ENCODE assay signal across 8 mouse cellular contexts in genomic region chr7:127471646-127472010, GRCm38 (mm10). TPM values are rescaled to one million over a fixed set of nuclear protein-coding genes. Genes with fewer than 3 reads are reported as not detected.
DNase-seq lines count a peak whose midpoint lies in the region; ATAC-seq and TF ChIP-seq lines count a peak whose summit lies in the region.

No protein-coding gene starts in this region.

- H3K27me3 ChIP-seq in embryonic facial prominence, embryonic 15.5 days: no peaks in the 10 kb centered on the region
- H3K27me3 ChIP-seq in intestine, embryonic 16.5 days (replicated peaks; ENCODE audit: control insufficient read depth, insufficient read depth, low read length): no peaks in the 10 kb centered on the region
- no peaks in the 10 kb centered on the region for H3K27me3 ChIP-seq in midbrain, embryonic 14.5 days (ENCODE audit: control insufficient read depth, insufficient read depth, low read length)
- no peaks in the 10 kb centered on the region for H3K27me3 ChIP-seq in thymus, adult 2 months (ENCODE audit: control insufficient read depth, insufficient read depth, low read length)

- H3K36me3 ChIP-seq in embryonic facial prominence, embryonic 15.5 days: peaks cover 50% of the 10 kb centered on the region
- peaks cover 29% of the 10 kb centered on the region for H3K36me3 ChIP-seq in intestine, embryonic 16.5 days (ENCODE audit: control insufficient read depth, insufficient read depth, low read length)
- H3K36me3 ChIP-seq in midbrain, embryonic 14.5 days (ENCODE audit: control insufficient read depth, insufficient read depth, low read length): peaks cover 41% of the 10 kb centered on the region
- peaks cover 32% of the 10 kb centered on the region for H3K36me3 ChIP-seq in thymus, adult 2 months (ENCODE audit: control insufficient read depth, insufficient read depth, low read length)

- peak overlapping the region; percentile 81 for H3K9ac ChIP-seq in embryonic facial prominence, embryonic 15.5 days
- peak overlapping the region; percentile 95 for H3K9ac ChIP-seq in intestine, embryonic 16.5 days (ENCODE audit: low read depth, low read length)
- H3K9ac ChIP-seq in midbrain, embryonic 14.5 days (replicated peaks; ENCODE audit: low read length): peak overlapping the region; percentile 88

- H3K4me2 ChIP-seq in embryonic facial prominence, embryonic 15.5 days (replicated peaks): peak overlapping the region; percentile 78
- H3K4me2 ChIP-seq in intestine, embryonic 16.5 days (ENCODE audit: low read depth, low read length): peak overlapping the region; percentile 89
- H3K4me2 ChIP-seq in midbrain, embryonic 14.5 days (ENCODE audit: low read length): peak overlapping the region; percentile 83

- TF ChIP-seq CTCF in left cerebral cortex, adult 2 months (IDR thresholded peaks at IDR 0.05): no peak; the same call in none of the 2 replicates
- no peak; the same call in 1 of the 2 replicates for TF ChIP-seq CTCF in thymus, adult 2 months (IDR thresholded peaks at IDR 0.05; ENCODE audit: borderline replicate concordance, control insufficient read depth, extremely low read depth, insufficient read depth, low read length, poor library complexity)

- H3K9me3 ChIP-seq in embryonic facial prominence, embryonic 15.5 days (replicated peaks): no peaks in the 10 kb centered on the region
- H3K9me3 ChIP-seq in intestine, embryonic 16.5 days (ENCODE audit: control insufficient read depth, low read length): peaks cover 3% of the 10 kb centered on the region; the same call in 1 of the 2 replicates
- no peaks in the 10 kb centered on the region for H3K9me3 ChIP-seq in midbrain, embryonic 14.5 days (ENCODE audit: control insufficient read depth, low read length)

- no peak for DNase-seq in left cerebral cortex, adult 2 months (ENCODE audit: extremely low spot score in 1 of 2, low spot score in 2 of 2)
- no peak for DNase-seq in left cerebral cortex, adult 11 months (ENCODE audit: low spot score)
- DNase-seq in adrenal gland, adult 8-10 months: peak; percentile 59
- no peak for DNase-seq in midbrain, embryonic 14.5 days
- peak; percentile 59 for DNase-seq in thymus, adult 2 months
- DNase-seq in left cerebral cortex, postnatal 36 days (ENCODE audit: low spot score in 2 of 2): no peak

- under 1% methylated on average over 25 of the region's 25 CpGs for WGBS in embryonic facial prominence, embryonic 15.5 days
- WGBS in intestine, embryonic 16.5 days: 0% methylated on average over 19 of the region's 25 CpGs
- under 1% methylated on average over 25 of the region's 25 CpGs for WGBS in midbrain, embryonic 14.5 days
- WGBS in thymus, adult 2 months: under 1% methylated on average over 25 of the region's 25 CpGs

- peak overlapping the region; percentile 81 for H3K4me3 ChIP-seq in left cerebral cortex, adult 2 months
- peak overlapping the region; percentile 63 for H3K4me3 ChIP-seq in embryonic facial prominence, embryonic 15.5 days (replicated peaks)
- peak overlapping the region; percentile 82 for H3K4me3 ChIP-seq in intestine, embryonic 16.5 days (ENCODE audit: low read length)
- peak overlapping the region; percentile 67 for H3K4me3 ChIP-seq in midbrain, embryonic 14.5 days (replicated peaks; ENCODE audit: low read depth, low read length)
- peak overlapping the region; percentile 75 for H3K4me3 ChIP-seq in thymus, adult 2 months (ENCODE audit: control insufficient read depth, insufficient read depth, low read length)

- intact Hi-C loops in left cerebral cortex, adult 2 months (cut with DNase I): loop anchor here (1.0 to 5.0 kb wide), 4 partner anchors 41 to 124 kb away; partner anchors contain the start of genes E430018J23Rik and Zfp768
- intact Hi-C loops in left cerebral cortex, postnatal 36 days (cut with DNase I): loop anchor here (5.0 kb wide), 1 partner anchor 109 kb away; no protein-coding TSS in a partner anchor

- peak overlapping the region; percentile 97 for H3K27ac ChIP-seq in left cerebral cortex, adult 2 months
- H3K27ac ChIP-seq in embryonic facial prominence, embryonic 15.5 days (replicated peaks): peak overlapping the region; percentile 99
- peak overlapping the region; percentile 99 for H3K27ac ChIP-seq in intestine, embryonic 16.5 days (ENCODE audit: low read length)
- peak overlapping the region; percentile 91 for H3K27ac ChIP-seq in midbrain, embryonic 14.5 days (replicated peaks; ENCODE audit: low read depth, low read length)
- peak overlapping the region; percentile 82; the same call in 1 of the 2 replicates for H3K27ac ChIP-seq in thymus, adult 2 months (ENCODE audit: control insufficient read depth, insufficient read depth, low read length)

- H3K4me1 ChIP-seq in embryonic facial prominence, embryonic 15.5 days: peaks cover 17% of the 10 kb centered on the region
- H3K4me1 ChIP-seq in intestine, embryonic 16.5 days (ENCODE audit: control insufficient read depth, insufficient read depth, low read length): peaks cover 8% of the 10 kb centered on the region
- peaks cover 16% of the 10 kb centered on the region for H3K4me1 ChIP-seq in midbrain, embryonic 14.5 days (ENCODE audit: control insufficient read depth, insufficient read depth, low read length)
- peaks cover 9% of the 10 kb centered on the region for H3K4me1 ChIP-seq in thymus, adult 2 months (replicated peaks; ENCODE audit: control insufficient read depth, insufficient read depth, low read length)

- ATAC-seq in embryonic facial prominence, embryonic 15.5 days (ENCODE audit: insufficient number of reproducible peaks, low FRiP score, low TSS enrichment, low read depth): peak; percentile 5
- peak; percentile 49 for ATAC-seq in intestine, embryonic 16.5 days
- peak; percentile 51; the same call in 1 of the 2 replicates for ATAC-seq in midbrain, embryonic 14.5 days (ENCODE audit: low FRiP score, low TSS enrichment)

- TF ChIP-seq POLR2A in thymus, adult 2 months (IDR thresholded peaks at IDR 0.05; ENCODE audit: control insufficient read depth, extremely low read depth, insufficient read depth, low read length, poor library complexity): no peak

RNA-seq across cellular contexts. Expression of gene Fbrs, which starts 7.4 kb away (rescaled TPM):
- 10 to 100 TPM; 62.3 to 63.9 TPM for total RNA-seq in left cerebral cortex, adult 2 months (2021)
- 10 to 100 TPM; 64.6 to 98.2 (median 75.6) TPM for total RNA-seq in adrenal gland, adult 8-10 months (2022)
- polyA plus RNA-seq in embryonic facial prominence, embryonic 15.5 days (2015; fragmentation: Nextera tagmentation; extraction: Ambion mirVana): 17.1 and 17.3 TPM in 2 replicates
- 8.0 and 8.9 TPM in 2 replicates for polyA plus RNA-seq in intestine, embryonic 16.5 days (2015; fragmentation: Nextera tagmentation; extraction: Ambion mirVana)
- polyA plus RNA-seq in midbrain, embryonic 14.5 days (2014; fragmentation: Nextera tagmentation; extraction: Ambion mirVana): 14.9 and 17.8 TPM in 2 replicates
- 122 and 128 TPM in 2 replicates for polyA plus RNA-seq in thymus, adult 2 months (2012; rRNA removed)
- 10 to 100 TPM; 48.7 to 61.4 TPM for total RNA-seq in left cerebral cortex, postnatal 36 days (2021)

RNA-seq across cellular contexts. Expression of gene Prr14, which starts 12.2 kb away (rescaled TPM):
- 10 to 100 TPM; 28.4 to 33.4 TPM for total RNA-seq in left cerebral cortex, adult 2 months (2021)
- 10 to 100 TPM; 49.1 to 65.5 (median 58.2) TPM for total RNA-seq in adrenal gland, adult 8-10 months (2022)
- 46.3 and 55.9 TPM in 2 replicates for polyA plus RNA-seq in embryonic facial prominence, embryonic 15.5 days (2015; fragmentation: Nextera tagmentation; extraction: Ambion mirVana)
- 36.2 and 39.8 TPM in 2 replicates for polyA plus RNA-seq in intestine, embryonic 16.5 days (2015; fragmentation: Nextera tagmentation; extraction: Ambion mirVana)
- polyA plus RNA-seq in midbrain, embryonic 14.5 days (2014; fragmentation: Nextera tagmentation; extraction: Ambion mirVana): 41.8 and 44.3 TPM in 2 replicates
- polyA plus RNA-seq in thymus, adult 2 months (2012; rRNA removed): 191 and 212 TPM in 2 replicates
- total RNA-seq in left cerebral cortex, postnatal 36 days (2021): 10 to 100 TPM; 25.7 to 30.2 TPM

RNA-seq across cellular contexts. Expression of gene Zfp689, which starts 22.7 kb away (rescaled TPM):
- total RNA-seq in left cerebral cortex, adult 2 months (2021): 1 to 10 TPM; 5.5 to 6.7 TPM
- 1 to 10 TPM; 3.8 to 6.7 (median 4.5) TPM for total RNA-seq in adrenal gland, adult 8-10 months (2022)
- 8.0 and 8.8 TPM in 2 replicates for polyA plus RNA-seq in embryonic facial prominence, embryonic 15.5 days (2015; fragmentation: Nextera tagmentation; extraction: Ambion mirVana)
- 4.5 and 5.9 TPM in 2 replicates for polyA plus RNA-seq in intestine, embryonic 16.5 days (2015; fragmentation: Nextera tagmentation; extraction: Ambion mirVana)
- 16.1 and 16.6 TPM in 2 replicates for polyA plus RNA-seq in midbrain, embryonic 14.5 days (2014; fragmentation: Nextera tagmentation; extraction: Ambion mirVana)
- 8.1 and 9.4 TPM in 2 replicates for polyA plus RNA-seq in thymus, adult 2 months (2012; rRNA removed)
- 1 to 10 TPM; 5.8 to 7.9 TPM for total RNA-seq in left cerebral cortex, postnatal 36 days (2021)

RNA-seq across cellular contexts. Expression of gene Srcap, which starts 40.2 kb away (rescaled TPM):
- total RNA-seq in left cerebral cortex, adult 2 months (2021): 100 to 1,000 TPM; 122 to 126 TPM
- total RNA-seq in adrenal gland, adult 8-10 months (2022): 100 to 1,000 TPM; 103 to 156 (median 120) TPM
- 48.6 and 52.4 TPM in 2 replicates for polyA plus RNA-seq in embryonic facial prominence, embryonic 15.5 days (2015; fragmentation: Nextera tagmentation; extraction: Ambion mirVana)
- 18.4 and 18.6 TPM in 2 replicates for polyA plus RNA-seq in intestine, embryonic 16.5 days (2015; fragmentation: Nextera tagmentation; extraction: Ambion mirVana)
- 46.1 and 64.3 TPM in 2 replicates for polyA plus RNA-seq in midbrain, embryonic 14.5 days (2014; fragmentation: Nextera tagmentation; extraction: Ambion mirVana)
- polyA plus RNA-seq in thymus, adult 2 months (2012; rRNA removed): 92.3 and 131 TPM in 2 replicates
- total RNA-seq in left cerebral cortex, postnatal 36 days (2021): 100 to 1,000 TPM in 1 of 2 experiments, 10 to 100 TPM in 1; 99.0 to 131 TPM

RNA-seq across cellular contexts. Expression of gene Gm42715, which starts 47.8 kb away (rescaled TPM):
- 10 to 100 TPM; 12.6 TPM for total RNA-seq in left cerebral cortex, adult 2 months (2021)
- 10 to 100 TPM; 21.9 to 28.0 (median 26.2) TPM for total RNA-seq in adrenal gland, adult 8-10 months (2022)
- polyA plus RNA-seq in embryonic facial prominence, embryonic 15.5 days (2015; fragmentation: Nextera tagmentation; extraction: Ambion mirVana): 14.6 and 14.7 TPM in 2 replicates
- 10.8 and 11.3 TPM in 2 replicates for polyA plus RNA-seq in intestine, embryonic 16.5 days (2015; fragmentation: Nextera tagmentation; extraction: Ambion mirVana)
- polyA plus RNA-seq in midbrain, embryonic 14.5 days (2014; fragmentation: Nextera tagmentation; extraction: Ambion mirVana): 18.8 and 20.8 TPM in 2 replicates
- polyA plus RNA-seq in thymus, adult 2 months (2012; rRNA removed): 10.4 and 14.1 TPM in 2 replicates
- 10 to 100 TPM in 1 of 2 experiments, 1 to 10 TPM in 1; 7.6 to 15.0 TPM for total RNA-seq in left cerebral cortex, postnatal 36 days (2021)

Comparison
In these comparisons a context has a peak if more than half of its experiments do, and no peak if none do; other contexts are left out.
1. DNase-seq: peak in adrenal gland, adult 8-10 months (single experiment) and thymus, adult 2 months (single experiment); none in left cerebral cortex, adult 2 months (0 of 2), left cerebral cortex, adult 11 months (single experiment), midbrain, embryonic 14.5 days (single experiment) and left cerebral cortex, postnatal 36 days (0 of 2).
2. Peak in every context shown above with its lines, with median percentiles within 50 percentile points of each other: H3K27ac ChIP-seq, H3K4me3 ChIP-seq, ATAC-seq, H3K4me2 ChIP-seq and H3K9ac ChIP-seq.